Mouse (Mus musculus) stomach, embryonic 16.5 days (tissue): ENCODE data around the gene Pxylp1. TPM values are rescaled to one million over a fixed set of nuclear protein-coding genes. Genes with fewer than 3 reads are reported as not detected.

ENCODE experiments used
- ATAC-seq: fragments of 200-750 bp; cut with Nextera tagmentation; 2 replicates; pipeline ENCODE4 v1.8.0; 2017; ENCODE audit warnings: moderate number of reproducible peaks, moderate TSS enrichment; ENCODE audit not compliant: insufficient read depth, low FRiP score
- H3K27ac ChIP-seq: fragments of 300-500 bp; sonication (generic); 2 replicates; pipeline ENCODE4 v1.5.1; 2014; ENCODE audit warnings: low read length
- H3K27me3 ChIP-seq: fragments of 300-500 bp; sonication (generic); 2 replicates; pipeline ENCODE4 v1.6.1; 2014; ENCODE audit warnings: low read length, control low read depth, mixed read lengths; ENCODE audit not compliant: control insufficient read depth, insufficient read depth
- H3K36me3 ChIP-seq: fragments of 300-500 bp; sonication (generic); 2 replicates; pipeline ENCODE4 v1.6.1; 2014; ENCODE audit warnings: low read length; ENCODE audit not compliant: control insufficient read depth, insufficient read depth
- H3K4me1 ChIP-seq: fragments of 300-500 bp; sonication (generic); 2 replicates; pipeline ENCODE4 v1.6.1; 2014; ENCODE audit warnings: low read length, control low read depth, mixed read lengths; ENCODE audit not compliant: control insufficient read depth, insufficient read depth
- H3K4me2 ChIP-seq: fragments of 300-500 bp; sonication (generic); 2 replicates; pipeline ENCODE4 v1.6.1; 2014; ENCODE audit warnings: low read depth, low read length, mixed read lengths
- H3K4me3 ChIP-seq: fragments of 300-500 bp; sonication (generic); replicated peaks from 2 replicates; pipeline ENCODE4 v1.5.1; 2014; ENCODE audit warnings: mild to moderate bottlenecking, low read length
- H3K9ac ChIP-seq: fragments of 300-500 bp; sonication (generic); 2 replicates; pipeline ENCODE4 v1.6.1; 2014; ENCODE audit warnings: low read length
- H3K9me3 ChIP-seq: fragments of 300-500 bp; sonication (generic); replicated peaks from 2 replicates; pipeline ENCODE4 v1.6.1; 2016; ENCODE audit warnings: low read length, control low read depth; ENCODE audit not compliant: control insufficient read depth
- WGBS: fragments of 180-500 bp; shearing (Covaris S2); extraction: QIAGEN DNeasy Blood & Tissue Kit; methylation state at CpG from one replicate; pipeline ENCODE4 v1.1.7; 2014; 5-methylcytosine and 5-hydroxymethylcytosine counted together
- polyA plus RNA-seq: library from polyadenylated mRNA; unstranded; fragments of >200 nt; fragmentation: Nextera tagmentation; extraction: Ambion mirVana; gene quantifications from 2 replicates; pipeline ENCODE4 v1.2.1, GENCODE M21; 2015

The Pxylp1 gene
- polyA plus RNA-seq, 1 experiment from 2014 or later = 28.9 TPM

GRCm38 (mm10) chr9:96916620-96917538 is 24.4 kb upstream of the Pxylp1 start:
- Histone ChIP-seq H3K4me3 (no peak overlapping the region), H3K27ac (no peak overlapping the region), H3K4me1 (no peaks in the 10 kb centered on the region), H3K9ac (no peak overlapping the region), H3K27me3 (no peaks in the 10 kb centered on the region), H3K4me2 (no peak overlapping the region), H3K36me3 (no peaks in the 10 kb centered on the region), H3K9me3 (no peaks in the 10 kb centered on the region; the same call in 1 of the 2 replicates)
- 37% methylated on average over 27 of the region's 27 CpGs for WGBS
- ATAC-seq = peak; percentile 85

- Histone ChIP-seq H3K9me3 (no peaks in the 10 kb centered on the region; the same call in 1 of the 2 replicates), H3K9ac (no peak overlapping the region), H3K4me1 (no peaks in the 10 kb centered on the region), H3K4me3 (no peak overlapping the region), H3K27me3 (no peaks in the 10 kb centered on the region), H3K36me3 (no peaks in the 10 kb centered on the region), H3K27ac (no peak overlapping the region), H3K4me2 (no peak overlapping the region)
- WGBS = 38% methylated on average over 7 of the region's 7 CpGs
- ATAC-seq = no peak
These were observed 23.6 kb upstream of the Pxylp1 start for GRCm38 (mm10) chr9:96916076-96916475.

GRCm38 (mm10) chr9:96914851-96915250 is 22.4 kb upstream of the Pxylp1 start:
- 82% methylated on average over 6 of the region's 6 CpGs for WGBS

GRCm38 (mm10) chr9:96914005-96914404 is 21.5 kb upstream of the Pxylp1 start:
- H3K4me1 ChIP-seq = no peaks in the 10 kb centered on the region
- H3K27ac ChIP-seq = no peak overlapping the region
- no peak overlapping the region for H3K4me3 ChIP-seq
- no peaks in the 10 kb centered on the region for H3K9me3 ChIP-seq
- no peak overlapping the region for H3K4me2 ChIP-seq
- no peak for ATAC-seq
- H3K36me3 ChIP-seq = no peaks in the 10 kb centered on the region
- no peaks in the 10 kb centered on the region for H3K27me3 ChIP-seq
- WGBS = 86% methylated on average over 3 of the region's 3 CpGs
- H3K9ac ChIP-seq = no peak overlapping the region

More at GRCm38 (mm10) chr9:96914851-96915250, 22.4 kb upstream of the Pxylp1 start:
- Histone ChIP-seq H3K4me1 (no peaks in the 10 kb centered on the region), H3K9ac (no peak overlapping the region), H3K27me3 (no peaks in the 10 kb centered on the region), H3K4me2 (no peak overlapping the region), H3K9me3 (no peaks in the 10 kb centered on the region; the same call in 1 of the 2 replicates), H3K27ac (no peak overlapping the region), H3K36me3 (no peaks in the 10 kb centered on the region), H3K4me3 (no peak overlapping the region)
- ATAC-seq = no peak

GRCm38 (mm10) chr9:96909503-96909902 is 17.0 kb upstream of the Pxylp1 start:
- Histone ChIP-seq H3K4me1 (no peaks in the 10 kb centered on the region), H3K9me3 (no peaks in the 10 kb centered on the region), H3K27me3 (no peaks in the 10 kb centered on the region), H3K4me2 (no peak overlapping the region), H3K27ac (no peak overlapping the region), H3K36me3 (no peaks in the 10 kb centered on the region), H3K9ac (no peak overlapping the region), H3K4me3 (no peak overlapping the region)
- no peak for ATAC-seq
- 86% methylated on average over 1 of the region's 1 CpGs for WGBS

- WGBS = 68% methylated on average over 2 of the region's 2 CpGs
- H3K9ac ChIP-seq = no peak overlapping the region
- H3K9me3 ChIP-seq = no peaks in the 10 kb centered on the region
- no peak overlapping the region for H3K27ac ChIP-seq
- no peak overlapping the region for H3K4me3 ChIP-seq
- no peaks in the 10 kb centered on the region for H3K36me3 ChIP-seq
- 0 out of 2 replicates have a peak, but pooled peaks have one; percentile 13 for ATAC-seq
- H3K27me3 ChIP-seq = no peaks in the 10 kb centered on the region
- H3K4me2 ChIP-seq = no peak overlapping the region
- no peaks in the 10 kb centered on the region for H3K4me1 ChIP-seq
These were observed 16.3 kb upstream of the Pxylp1 start for GRCm38 (mm10) chr9:96908737-96909136.

- Histone ChIP-seq H3K9ac (no peak overlapping the region), H3K4me3 (no peak overlapping the region), H3K27ac (no peak overlapping the region), H3K4me1 (no peaks in the 10 kb centered on the region), H3K4me2 (no peak overlapping the region), H3K27me3 (no peaks in the 10 kb centered on the region), H3K36me3 (no peaks in the 10 kb centered on the region), H3K9me3 (no peaks in the 10 kb centered on the region)
- ATAC-seq = no peak
- WGBS = 62% methylated on average over 7 of the region's 7 CpGs
These were observed 12.2 kb upstream of the Pxylp1 start for GRCm38 (mm10) chr9:96904360-96905355.

GRCm38 (mm10) chr9:96899717-96900116 is 7.2 kb upstream of the Pxylp1 start:
- Histone ChIP-seq H3K27me3 (no peaks in the 10 kb centered on the region), H3K4me3 (no peak overlapping the region), H3K27ac (no peak overlapping the region), H3K36me3 (no peaks in the 10 kb centered on the region), H3K9ac (no peak overlapping the region), H3K4me1 (no peaks in the 10 kb centered on the region), H3K9me3 (no peaks in the 10 kb centered on the region), H3K4me2 (no peak overlapping the region)
- ATAC-seq = no peak
- WGBS = 76% methylated on average over 5 of the region's 5 CpGs

GRCm38 (mm10) chr9:96899004-96899403 is 6.5 kb upstream of the Pxylp1 start:
- no peak for ATAC-seq
- no peak overlapping the region for H3K27ac ChIP-seq
- H3K9ac ChIP-seq = no peak overlapping the region
- H3K9me3 ChIP-seq = no peaks in the 10 kb centered on the region
- no peak overlapping the region for H3K4me2 ChIP-seq
- no peaks in the 10 kb centered on the region for H3K27me3 ChIP-seq
- H3K36me3 ChIP-seq = no peaks in the 10 kb centered on the region
- no peak overlapping the region for H3K4me3 ChIP-seq
- H3K4me1 ChIP-seq = no peaks in the 10 kb centered on the region
